Mouse (Mus musculus) bone marrow, adult 2 months (tissue): Measurements from ENCODE around the gene Slc44a4.
"Not testable (repeated sequence)": the region's sequence is repeated elsewhere in the genome, so short reads cannot be mapped to it uniquely, and the experiment has no call there.

ENCODE experiments used
- CTCF ChIP-seq: fragments of 200-500 bp; IDR thresholded peaks from 2 replicates; pipeline ENCODE4 v1.5.1; 2011; ENCODE audit warnings: low read length, control low read depth; ENCODE audit not compliant: control insufficient read depth, insufficient read depth
- POLR2A ChIP-seq: fragments of 200-500 bp; IDR thresholded peaks from 2 replicates; pipeline ENCODE4 v1.6.1; 2011; ENCODE audit warnings: low read depth, mild to moderate bottlenecking, control low read depth, low read length, borderline replicate concordance; ENCODE audit not compliant: control insufficient read depth

DNA sequence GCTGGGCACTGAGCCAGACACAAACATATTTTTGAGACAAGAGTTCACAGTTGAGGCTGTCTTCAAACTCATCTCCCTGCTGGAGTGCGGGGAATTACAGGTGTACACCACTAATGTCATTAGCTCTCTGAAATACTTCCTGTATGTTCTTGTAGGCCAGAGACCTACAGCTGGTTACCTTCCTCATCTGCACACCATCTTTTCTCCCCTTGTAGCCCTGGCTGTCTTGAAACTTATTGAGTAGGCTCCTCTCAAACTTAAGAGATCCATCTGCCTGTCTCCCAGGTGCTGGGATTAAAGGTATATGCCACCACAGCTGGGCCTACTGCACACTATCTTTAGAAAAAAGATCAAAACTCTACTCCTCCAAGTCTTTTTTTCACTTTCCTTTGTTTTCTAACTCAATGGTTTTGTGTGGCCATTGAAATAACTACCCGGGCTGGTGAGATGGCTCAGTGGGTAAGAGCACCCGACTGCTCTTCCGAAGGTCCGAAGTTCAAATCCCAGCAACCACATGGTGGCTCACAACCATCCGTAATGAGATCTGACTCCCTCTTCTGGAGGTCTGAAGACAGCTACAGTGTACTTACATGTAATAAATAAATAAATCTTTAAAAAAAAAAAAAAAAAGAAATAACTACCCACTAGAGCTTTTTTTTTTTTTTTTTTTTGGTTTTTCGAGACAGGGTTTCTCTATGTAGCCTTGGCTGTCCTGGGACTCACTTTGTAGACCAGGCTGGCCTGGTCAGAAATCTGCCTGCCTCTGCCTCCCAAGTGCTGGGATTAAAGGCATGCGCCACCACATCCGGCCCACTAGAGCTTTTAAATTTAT lies 34.7 kb downstream of the Slc44a4 start:
- not testable (repeated sequence) for TF ChIP-seq POLR2A, CTCF
